Mouse (Mus musculus) heart, embryonic 14.5 days (tissue): ENCODE results near the gene Cited2. TPM values are rescaled to one million over a fixed set of nuclear protein-coding genes. Genes with fewer than 3 reads are reported as not detected.

ENCODE experiments used
- ATAC-seq: fragments of 200-750 bp; cut with Nextera tagmentation; 2 replicates; pipeline ENCODE4 v1.8.0; 2017; ENCODE audit warnings: low read depth, moderate TSS enrichment; ENCODE audit not compliant: insufficient number of reproducible peaks, insufficient read depth, low FRiP score
- H3K27ac ChIP-seq, 2 experiments: fragments of 200-500 bp in 1 of 2; fragments of 300-500 bp in 1 of 2; sonication (generic) in 1 of 2; replicated peaks in 1 of 2; 2 replicates each; pipeline ENCODE4 v1.5.1; 2012 to 2014; ENCODE audit warnings: low read depth in 2 of 2, low read length in 2 of 2, control low read depth in 1 of 2, mild to moderate bottlenecking in 1 of 2, mixed read lengths in 1 of 2; ENCODE audit not compliant: control insufficient read depth in 1 of 2, insufficient read depth in 1 of 2
- H3K27me3 ChIP-seq: fragments of 300-500 bp; sonication (generic); 2 replicates; pipeline ENCODE4 v1.6.1; 2014; ENCODE audit warnings: mild to moderate bottlenecking, low read length, control low read depth; ENCODE audit not compliant: control insufficient read depth, insufficient read depth
- H3K36me3 ChIP-seq: fragments of 300-500 bp; sonication (generic); 2 replicates; pipeline ENCODE4 v1.6.1; 2014; ENCODE audit warnings: mild to moderate bottlenecking, control low read depth, low read length, mixed read lengths; ENCODE audit not compliant: control insufficient read depth, insufficient read depth
- H3K4me1 ChIP-seq, 2 experiments: fragments of 200-500 bp in 1 of 2; fragments of 300-500 bp in 1 of 2; sonication (generic) in 1 of 2; 2 replicates each; pipeline ENCODE4 v1.6.1; 2012 to 2014; ENCODE audit warnings: low read length in 2 of 2, control low read depth in 1 of 2, mixed read lengths in 1 of 2; ENCODE audit not compliant: control insufficient read depth in 2 of 2, insufficient read depth in 2 of 2
- H3K4me2 ChIP-seq: fragments of 300-500 bp; sonication (generic); 2 replicates; pipeline ENCODE4 v1.6.1; 2014; ENCODE audit warnings: mild to moderate bottlenecking, low read length
- H3K4me3 ChIP-seq, 2 experiments: fragments of 200-500 bp in 1 of 2; fragments of 300-500 bp in 1 of 2; sonication (generic) in 1 of 2; 2 replicates each; pipeline ENCODE4 v1.5.1; 2012 to 2014; ENCODE audit warnings: low read length in 2 of 2, mild to moderate bottlenecking in 2 of 2, control low read depth in 1 of 2, low read depth in 1 of 2, moderate library complexity in 1 of 2; ENCODE audit not compliant: control insufficient read depth in 1 of 2, insufficient read depth in 1 of 2
- H3K9ac ChIP-seq: fragments of 300-500 bp; sonication (generic); 2 replicates; pipeline ENCODE4 v1.6.1; 2014; ENCODE audit warnings: mild to moderate bottlenecking, low read length
- H3K9me3 ChIP-seq: fragments of 300-500 bp; sonication (generic); 2 replicates; pipeline ENCODE4 v1.6.1; 2016; ENCODE audit warnings: low read length, control low read depth; ENCODE audit not compliant: control insufficient read depth
- WGBS: fragments of 180-500 bp; shearing (Covaris S2); extraction: QIAGEN DNeasy Blood & Tissue Kit; methylation state at CpG from one replicate; pipeline ENCODE4 v1.1.7; 2014; 5-methylcytosine and 5-hydroxymethylcytosine counted together
- polyA plus RNA-seq: library from polyadenylated mRNA; unstranded; fragments of >200 nt; fragmentation: Nextera tagmentation; extraction: Ambion mirVana; gene quantifications from 2 replicates; pipeline ENCODE4 v1.2.1, GENCODE M21; 2014

The Cited2 gene
- polyA plus RNA-seq, 1 experiment from 2014 or later, result 37.2 TPM

- Histone ChIP-seq H3K4me2 (peak overlapping the region; percentile 88), H3K36me3 (no peaks in the 10 kb centered on the region), H3K27ac (peak overlapping the region in 1 of 2 experiments; percentile 8; a peak in 1 of 4 replicates), H3K4me3 (peak overlapping the region; percentile 25 to 97; a peak in 3 of 4 replicates), H3K9ac (peak overlapping the region; percentile 97), H3K4me1 (peaks cover 12 to 27% of the 10 kb centered on the region in 2 experiments), H3K9me3 (no peaks in the 10 kb centered on the region), H3K27me3 (no peaks in the 10 kb centered on the region)
- ATAC-seq, result no peak
- 11% methylated on average over 8 of the region's 8 CpGs for WGBS
Observed at GRCm38 (mm10) chr10:17725037-17725584, 2.1 kb downstream of the Cited2 start.

- WGBS, result 62% methylated on average over 7 of the region's 7 CpGs
- Histone ChIP-seq H3K36me3 (no peaks in the 10 kb centered on the region), H3K9me3 (no peaks in the 10 kb centered on the region), H3K4me2 (peak overlapping the region; percentile 88), H3K4me3 (peak overlapping the region in 1 of 2 experiments; percentile 23; a peak in 2 of 4 replicates), H3K27me3 (no peaks in the 10 kb centered on the region), H3K4me1 (peaks cover 12 to 27% of the 10 kb centered on the region in 2 experiments), H3K9ac (peak overlapping the region; percentile 36; the same call in 1 of the 2 replicates), H3K27ac (peak overlapping the region; percentile 14 to 42; a peak in 1 of 4 replicates)
- no peak for ATAC-seq
Observed at GRCm38 (mm10) chr10:17725644-17726372, 2.8 kb downstream of the Cited2 start.

DNA sequence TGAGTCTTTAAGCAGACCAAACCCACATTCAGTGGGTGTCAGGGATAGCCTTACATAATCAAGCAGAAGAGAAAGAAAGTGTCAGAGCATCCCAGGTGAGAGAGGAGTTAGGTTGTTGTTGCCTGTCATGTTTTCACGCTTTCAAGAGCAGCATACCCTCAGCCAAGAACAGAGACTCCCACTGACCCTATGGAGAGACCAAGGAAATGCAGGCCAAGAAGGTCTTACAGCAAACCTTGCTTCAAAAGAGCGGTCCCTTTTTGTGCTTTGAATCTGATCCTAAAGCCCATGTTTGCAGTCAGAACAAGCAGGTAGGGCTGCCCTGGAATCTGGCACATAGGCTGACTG lies 3.3 kb downstream of the Cited2 start:
- Histone ChIP-seq H3K4me3 (no peak overlapping the region), H3K27me3 (no peaks in the 10 kb centered on the region), H3K4me2 (peak overlapping the region; percentile 88), H3K9ac (no peak overlapping the region), H3K4me1 (peaks cover 12 to 23% of the 10 kb centered on the region in 2 experiments), H3K27ac (peak overlapping the region; percentile 14 to 42; a peak in 2 of 4 replicates), H3K9me3 (no peaks in the 10 kb centered on the region), H3K36me3 (no peaks in the 10 kb centered on the region)
- no peak for ATAC-seq
- 60% methylated on average over 2 of the region's 2 CpGs for WGBS

GRCm38 (mm10) chr10:17727161-17727925 lies 4.3 kb downstream of the Cited2 start:
- no peak overlapping the region for H3K4me3 ChIP-seq
- H3K36me3 ChIP-seq, result no peaks in the 10 kb centered on the region
- ATAC-seq, result no peak
- H3K4me2 ChIP-seq, result peak overlapping the region; percentile 88
- peak overlapping the region; percentile 34 to 75; a peak in 3 of 4 replicates for H3K27ac ChIP-seq
- peak overlapping the region; percentile 25; the same call in 1 of the 2 replicates for H3K9ac ChIP-seq
- WGBS, result 16% methylated on average over 15 of the region's 15 CpGs
- no peaks in the 10 kb centered on the region for H3K27me3 ChIP-seq
- H3K9me3 ChIP-seq, result no peaks in the 10 kb centered on the region
- peaks cover 12 to 23% of the 10 kb centered on the region in 2 experiments for H3K4me1 ChIP-seq

DNA sequence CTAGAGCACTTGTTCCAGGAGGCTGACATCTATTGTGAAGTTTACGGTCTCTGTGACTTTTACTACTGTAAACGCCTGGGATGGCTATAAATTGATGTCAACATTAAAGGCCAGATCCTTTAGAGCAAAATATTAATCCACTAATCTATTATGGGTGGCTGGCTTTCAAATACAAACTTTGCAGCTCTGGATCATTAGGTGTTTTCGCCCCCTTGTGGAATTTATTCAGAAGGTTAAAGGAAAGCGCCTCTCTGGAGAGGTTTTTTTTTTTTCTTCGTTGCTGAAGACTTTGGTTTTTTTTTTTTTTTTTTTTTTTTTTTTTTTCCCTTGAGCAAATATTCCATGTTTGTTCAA lies 4.9 kb downstream of the Cited2 start:
- WGBS, result 5% methylated on average over 5 of the region's 5 CpGs
- Histone ChIP-seq H3K27me3 (no peaks in the 10 kb centered on the region), H3K4me3 (no peak overlapping the region), H3K9me3 (no peaks in the 10 kb centered on the region), H3K36me3 (no peaks in the 10 kb centered on the region), H3K4me1 (peaks cover 12 to 23% of the 10 kb centered on the region in 2 experiments), H3K27ac (peak overlapping the region; percentile 34 to 75; a peak in 2 of 4 replicates), H3K9ac (no peak overlapping the region), H3K4me2 (peak overlapping the region; percentile 88)
- ATAC-seq, result no peak

- H3K27me3 ChIP-seq, result no peaks in the 10 kb centered on the region
- ATAC-seq, result no peak
Observed at GRCm38 (mm10) chr10:17728711-17729110, 5.7 kb downstream of the Cited2 start.

DNA sequence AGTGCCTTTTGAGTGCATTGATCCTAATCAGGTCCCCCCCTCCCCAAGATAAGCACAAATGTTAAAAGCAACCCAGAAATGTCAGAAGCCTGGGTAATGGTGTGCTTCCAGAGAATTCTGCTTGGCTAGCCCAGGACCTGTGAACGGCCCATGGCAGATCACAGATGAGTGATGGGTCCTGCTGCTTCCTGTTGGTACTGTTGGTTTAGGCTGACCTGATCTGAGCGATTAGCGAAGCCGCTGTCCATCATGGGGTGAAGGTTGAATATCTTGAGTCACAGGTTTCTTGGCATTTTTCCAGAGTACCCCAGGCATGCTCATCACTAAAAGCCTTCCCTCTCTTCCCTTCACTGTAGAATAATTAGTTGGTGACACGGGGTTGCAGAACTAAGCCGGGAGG lies 6.5 kb downstream of the Cited2 start:
- Histone ChIP-seq H3K4me2 (no peak overlapping the region), H3K36me3 (no peaks in the 10 kb centered on the region), H3K27ac (no peak overlapping the region), H3K9me3 (no peaks in the 10 kb centered on the region), H3K27me3 (no peaks in the 10 kb centered on the region), H3K4me1 (peaks cover 12 to 23% of the 10 kb centered on the region in 2 experiments), H3K9ac (no peak overlapping the region), H3K4me3 (no peak overlapping the region)
- ATAC-seq, result no peak
- 55% methylated on average over 6 of the region's 6 CpGs for WGBS

More at GRCm38 (mm10) chr10:17728711-17729110, 5.7 kb downstream of the Cited2 start:
- H3K4me1 ChIP-seq, result peaks cover 12 to 23% of the 10 kb centered on the region in 2 experiments
- no peaks in the 10 kb centered on the region for H3K36me3 ChIP-seq
- H3K4me3 ChIP-seq, result no peak overlapping the region
- no peak overlapping the region for H3K27ac ChIP-seq
- no peak overlapping the region for H3K4me2 ChIP-seq
- H3K9ac ChIP-seq, result no peak overlapping the region
- WGBS, result 33% methylated on average over 4 of the region's 4 CpGs
- H3K9me3 ChIP-seq, result no peaks in the 10 kb centered on the region
